Mouse (Mus musculus) midbrain, postnatal 0 days (tissue): ENCODE data around the gene Syde1. TPM values are rescaled to one million over a fixed set of nuclear protein-coding genes. Genes with fewer than 3 reads are reported as not detected.

ENCODE experiments used
- ATAC-seq: fragments of 200-750 bp; cut with Nextera tagmentation; 2 replicates; pipeline ENCODE4 v1.8.0; 2017; ENCODE audit warnings: moderate number of reproducible peaks, mild to moderate bottlenecking, moderate TSS enrichment, moderate library complexity; ENCODE audit not compliant: low FRiP score
- DNase-seq: peaks from one replicate; pipeline ENCODE4 v3.0.0-alpha.2; 2015; ENCODE audit warnings: low spot score
- H3K27ac ChIP-seq: fragments of 300-500 bp; sonication (generic); 2 replicates; pipeline ENCODE4 v1.5.1; 2014; ENCODE audit warnings: low read depth, mild to moderate bottlenecking, low read length, mixed read lengths
- H3K27me3 ChIP-seq: fragments of 300-500 bp; sonication (generic); 2 replicates; pipeline ENCODE4 v1.6.1; 2014; ENCODE audit warnings: low read length, control low read depth, mixed read lengths; ENCODE audit not compliant: insufficient read depth
- H3K36me3 ChIP-seq: fragments of 300-500 bp; sonication (generic); 2 replicates; pipeline ENCODE4 v1.6.1; 2014; ENCODE audit warnings: low read length, control low read depth, mixed read lengths; ENCODE audit not compliant: insufficient read depth
- H3K4me1 ChIP-seq: fragments of 300-500 bp; sonication (generic); 2 replicates; pipeline ENCODE4 v1.6.1; 2014; ENCODE audit warnings: mild to moderate bottlenecking, control low read depth, antibody characterized with exemption, low read length, mixed read lengths; ENCODE audit not compliant: insufficient read depth
- H3K4me2 ChIP-seq: fragments of 300-500 bp; sonication (generic); 2 replicates; pipeline ENCODE4 v1.6.1; 2014; ENCODE audit warnings: low read depth, mild to moderate bottlenecking, low read length, mixed read lengths; ENCODE audit not compliant: poor library complexity, severe bottlenecking
- H3K4me3 ChIP-seq: fragments of 300-500 bp; sonication (generic); 2 replicates; pipeline ENCODE4 v1.5.1; 2014; ENCODE audit warnings: low read depth, mild to moderate bottlenecking, low read length, moderate library complexity
- H3K9ac ChIP-seq: fragments of 300-500 bp; sonication (generic); replicated peaks from 2 replicates; pipeline ENCODE4 v1.6.1; 2014; ENCODE audit warnings: mild to moderate bottlenecking, low read length, moderate library complexity, mixed read lengths; ENCODE audit not compliant: poor library complexity, severe bottlenecking
- H3K9me3 ChIP-seq: fragments of 300-500 bp; sonication (generic); 2 replicates; pipeline ENCODE4 v1.6.1; 2016; ENCODE audit warnings: low read length, control low read depth
- CTCF ChIP-seq: IDR thresholded peaks from 2 replicates; pipeline ENCODE4 v1.5.1; 2016; ENCODE audit warnings: antibody characterized with exemption, mild to moderate bottlenecking
- WGBS: fragments of 180-500 bp; shearing (Covaris S2); extraction: QIAGEN DNeasy Blood & Tissue Kit; methylation state at CpG from one replicate; pipeline ENCODE4 v1.1.7; 2014; 5-methylcytosine and 5-hydroxymethylcytosine counted together
- polyA plus RNA-seq: library from polyadenylated mRNA; unstranded; fragments of >200 nt; fragmentation: Nextera tagmentation; extraction: Ambion mirVana; gene quantifications from 2 replicates; pipeline ENCODE4 v1.2.1, GENCODE M21; 2015
- total RNA-seq: library from RNA; depleted of rRNA; stranded (reverse); fragments of >200 nt; gene quantifications from 2 replicates; pipeline ENCODE4 v1.2.3, GENCODE M21; 2014

Gene Syde1
- total and polyA plus RNA-seq, 2 experiments from 2014 or later: 3.1 to 6.6 TPM

DNA sequence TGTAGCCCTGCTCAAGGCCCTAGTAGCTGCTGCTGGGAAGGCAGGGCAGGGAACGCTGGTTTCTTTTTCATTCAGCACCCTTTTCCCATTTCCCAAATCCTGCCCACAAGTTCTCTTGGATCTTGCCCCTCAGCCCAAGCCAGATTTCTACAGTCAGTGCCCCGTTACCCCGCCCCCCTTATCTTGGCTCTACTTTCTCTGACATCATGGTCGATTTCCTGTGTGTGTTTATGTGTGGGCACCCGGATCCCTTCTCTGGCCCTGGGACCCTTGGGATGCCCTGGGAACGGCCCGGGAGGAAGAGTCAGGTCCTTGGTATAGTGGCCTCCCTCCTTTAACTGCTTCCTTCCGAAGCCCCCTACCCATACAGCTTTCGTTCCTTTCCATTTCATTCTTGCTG, 1.0 kb downstream of the Syde1 start:
- ATAC-seq (no peak), DNase-seq (no peak)
- H3K9ac ChIP-seq: no peak overlapping the region
- H3K27ac ChIP-seq: no peak overlapping the region
- no peak for TF ChIP-seq CTCF
- peak overlapping the region; percentile 43; the same call in 1 of the 2 replicates for H3K4me3 ChIP-seq
- no peaks in the 10 kb centered on the region for H3K9me3 ChIP-seq
- H3K27me3 ChIP-seq: peaks cover 5% of the 10 kb centered on the region; the same call in 1 of the 2 replicates
- H3K4me1 ChIP-seq: no peaks in the 10 kb centered on the region
- WGBS: 45% methylated on average over 9 of the region's 9 CpGs
- peak overlapping the region; percentile 67 for H3K4me2 ChIP-seq
- no peaks in the 10 kb centered on the region for H3K36me3 ChIP-seq

DNA sequence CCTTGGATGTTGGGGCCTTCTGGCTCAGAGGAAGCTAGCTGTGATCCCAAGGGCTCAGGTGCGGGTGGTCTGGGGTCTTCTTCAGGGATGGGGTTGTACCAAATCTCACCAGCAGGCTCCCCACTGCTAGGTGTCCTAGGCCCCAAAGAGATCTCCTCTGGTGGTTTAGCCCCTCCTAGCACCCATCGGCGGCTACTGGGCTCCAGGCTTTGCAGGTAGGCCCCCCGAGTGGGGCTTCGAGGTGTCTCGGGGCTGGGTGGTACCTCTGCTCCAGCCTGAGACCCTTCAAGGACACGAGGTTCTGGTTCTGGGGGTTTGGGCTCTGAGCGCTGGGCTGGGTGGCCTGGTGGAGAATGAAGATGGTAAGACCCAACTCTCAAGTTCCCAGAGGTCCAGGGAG, 1.9 kb downstream of the Syde1 start:
- no peak for TF ChIP-seq CTCF
- H3K9ac ChIP-seq: no peak overlapping the region
- no peaks in the 10 kb centered on the region for H3K4me1 ChIP-seq
- 95% methylated on average over 8 of the region's 8 CpGs for WGBS
- no peak for DNase-seq
- no peak overlapping the region for H3K27ac ChIP-seq
- H3K4me2 ChIP-seq: no peak overlapping the region
- no peaks in the 10 kb centered on the region for H3K36me3 ChIP-seq
- no peak for ATAC-seq
- H3K9me3 ChIP-seq: no peaks in the 10 kb centered on the region
- H3K4me3 ChIP-seq: no peak overlapping the region
- H3K27me3 ChIP-seq: peaks cover 5% of the 10 kb centered on the region; the same call in 1 of the 2 replicates

DNA sequence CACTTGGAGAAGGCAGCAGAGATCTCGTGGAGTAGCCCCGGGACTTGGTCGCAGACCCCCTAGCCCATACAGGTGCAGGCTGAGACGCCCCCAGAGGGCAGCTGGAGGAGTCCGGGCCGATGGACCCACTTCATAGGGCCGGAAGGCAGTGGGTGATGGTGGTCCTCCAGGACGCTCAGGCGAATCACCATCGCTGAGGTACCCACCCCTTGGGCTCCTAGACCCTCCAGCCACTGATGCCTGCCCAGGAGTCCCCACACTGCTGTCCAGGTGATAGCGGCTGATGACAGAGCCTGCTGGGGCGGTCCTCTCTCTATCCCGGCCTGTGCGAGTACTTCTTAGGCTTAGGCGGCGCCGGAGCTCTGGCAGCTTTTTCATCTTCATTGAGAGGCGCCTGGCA, 2.5 kb downstream of the Syde1 start:
- no peak for ATAC-seq
- 96% methylated on average over 18 of the region's 18 CpGs for WGBS
- no peak overlapping the region for H3K9ac ChIP-seq

DNA sequence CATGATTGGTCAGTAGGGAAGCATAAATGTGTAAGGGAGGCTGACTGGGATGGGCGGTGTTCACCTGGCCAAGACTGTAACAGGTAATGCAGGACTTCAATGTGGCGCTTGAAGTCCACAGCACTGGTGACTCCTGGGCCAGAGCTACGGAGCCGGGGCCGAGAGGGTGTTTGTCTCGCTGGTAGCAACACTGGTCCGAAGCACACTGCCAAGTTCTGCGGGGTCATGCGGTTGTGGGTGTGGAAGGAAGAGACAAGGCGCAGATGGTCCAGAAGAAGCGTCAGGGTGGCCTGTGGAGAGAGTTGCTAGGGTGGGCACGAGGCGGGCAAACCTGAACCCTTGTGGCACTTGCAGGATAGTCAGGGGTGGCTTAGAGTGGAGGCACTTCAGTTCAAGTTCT, 5.7 kb downstream of the Syde1 start:
- Histone ChIP-seq H3K36me3 (peaks cover 24% of the 10 kb centered on the region), H3K9ac (no peak overlapping the region), H3K9me3 (no peaks in the 10 kb centered on the region), H3K27me3 (peaks cover 4% of the 10 kb centered on the region; the same call in 1 of the 2 replicates), H3K4me1 (no peaks in the 10 kb centered on the region), H3K4me3 (no peak overlapping the region), H3K27ac (no peak overlapping the region), H3K4me2 (no peak overlapping the region)
- DNase-seq (no peak), ATAC-seq (no peak)
- no peak for TF ChIP-seq CTCF
- WGBS: 94% methylated on average over 13 of the region's 13 CpGs

More for the DNA sequence above, 2.5 kb downstream of the Syde1 start:
- no peak for TF ChIP-seq CTCF
- Histone ChIP-seq H3K4me1 (no peaks in the 10 kb centered on the region), H3K9me3 (no peaks in the 10 kb centered on the region), H3K27ac (no peak overlapping the region), H3K36me3 (peaks cover 4% of the 10 kb centered on the region; the same call in 1 of the 2 replicates), H3K27me3 (peaks cover 5% of the 10 kb centered on the region; the same call in 1 of the 2 replicates), H3K4me3 (no peak overlapping the region), H3K4me2 (no peak overlapping the region)
- no peak for DNase-seq

DNA sequence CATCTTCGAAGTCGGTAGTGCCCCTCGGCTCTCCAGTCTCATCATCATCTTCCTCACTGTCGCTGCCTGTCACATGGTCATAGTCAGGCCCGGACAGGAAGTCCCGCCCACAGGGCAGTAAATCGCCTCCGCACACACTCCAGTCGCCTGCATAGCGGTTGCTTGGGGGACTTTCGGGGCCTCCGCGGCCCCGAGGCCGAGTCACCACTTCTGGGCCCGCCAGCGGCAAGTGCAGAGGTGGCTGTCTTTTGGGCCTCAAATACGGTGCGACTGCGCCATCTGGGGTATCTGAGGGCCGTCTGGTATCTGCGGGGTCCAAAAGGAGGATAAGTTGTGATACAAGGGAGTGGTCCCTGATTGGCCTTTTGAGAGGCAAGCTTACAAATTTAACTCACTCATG, 6.2 kb downstream of the Syde1 start:
- Histone ChIP-seq H3K9me3 (no peaks in the 10 kb centered on the region), H3K27ac (no peak overlapping the region), H3K4me3 (no peak overlapping the region), H3K9ac (no peak overlapping the region), H3K4me1 (no peaks in the 10 kb centered on the region), H3K27me3 (no peaks in the 10 kb centered on the region), H3K4me2 (no peak overlapping the region), H3K36me3 (peaks cover 28% of the 10 kb centered on the region)
- WGBS: 86% methylated on average over 22 of the region's 22 CpGs
- DNase-seq (no peak), ATAC-seq (no peak)
- no peak for TF ChIP-seq CTCF

DNA sequence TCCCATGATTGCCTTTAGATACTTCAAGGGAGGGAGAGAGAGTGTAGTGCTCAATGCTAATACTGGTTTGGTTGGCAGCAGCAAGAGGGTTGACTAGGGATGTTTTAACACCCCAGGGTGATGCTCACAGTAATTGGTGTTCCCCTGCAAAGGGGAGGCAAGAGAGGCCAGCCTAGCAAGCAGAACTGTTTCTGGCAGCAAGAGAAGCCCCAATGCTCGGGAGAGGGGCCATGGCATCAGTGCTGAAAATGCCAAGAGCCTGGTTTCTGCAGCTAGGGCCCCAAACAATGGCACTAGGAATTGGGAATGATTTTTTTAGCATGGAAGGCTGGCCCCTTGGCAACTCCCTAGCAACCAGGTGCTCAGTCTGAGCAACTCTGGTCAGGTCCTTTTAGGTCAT, 6.8 kb downstream of the Syde1 start:
- 90% methylated on average over 1 of the region's 1 CpGs for WGBS
- Histone ChIP-seq H3K27ac (no peak overlapping the region), H3K9me3 (no peaks in the 10 kb centered on the region), H3K4me2 (no peak overlapping the region), H3K9ac (no peak overlapping the region), H3K4me3 (no peak overlapping the region), H3K4me1 (no peaks in the 10 kb centered on the region), H3K27me3 (no peaks in the 10 kb centered on the region), H3K36me3 (peaks cover 32% of the 10 kb centered on the region)
- DNase-seq: no peak
- no peak for TF ChIP-seq CTCF
- no peak for ATAC-seq
